In the genomic region with DNA sequence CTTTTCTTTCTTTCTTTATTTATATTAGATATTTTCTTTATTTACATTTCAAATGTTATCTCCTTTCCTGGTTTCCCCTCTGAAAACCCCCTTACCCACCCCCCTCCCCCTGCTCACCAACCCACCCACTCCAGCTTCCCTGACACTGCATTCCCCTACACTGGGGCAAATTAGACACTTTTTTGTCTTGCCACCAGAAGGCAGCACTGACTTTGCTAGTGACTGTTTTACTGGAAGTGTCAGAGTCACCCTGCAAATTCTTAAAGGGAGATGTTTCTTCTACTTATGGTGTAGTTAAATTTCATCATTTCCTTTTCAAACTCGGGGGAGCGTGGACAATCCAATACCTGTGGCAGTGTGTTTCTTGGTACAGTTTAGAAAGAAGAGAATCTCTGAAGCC, we compare ENCODE assay signal across 10 mouse cellular contexts.
DNase-seq lines count a peak whose midpoint lies in the region.
"Had no signal": no experiment of that assay in that cellular context is flagged by ENCODE, and none has a peak within 500 bp of the region (broad histone marks: within the 10 kb centered on the region; RNA-seq: fewer than 3 reads in every experiment).

No protein-coding gene starts in this region.

- DNase-seq in kidney, adult 9 months: peak; percentile 55
- no peak for DNase-seq in kidney, adult 11 months
- peak; percentile 7 for DNase-seq in lung, postnatal 10 days
- no peak for DNase-seq in lung, adult 18-20 months
- DNase-seq in adipocyte (ENCODE audit: low spot score): peak; percentile 49
- peak; percentile 20 for DNase-seq in yolk sac, embryonic 10.5 days (ENCODE audit: low spot score)
- DNase-seq in right cerebral cortex, postnatal 25 days: no peak
- DNase-seq: cerebellum, postnatal 36 days; gastrocnemius, postnatal 36 days; right cerebral cortex, postnatal 4 days had no signal

Comparison
In these comparisons a context has a peak if more than half of its experiments do, and no peak if none do; other contexts are left out.
1. DNase-seq: peak in kidney, adult 9 months (single experiment), lung, postnatal 10 days (single experiment), adipocyte (single experiment) and yolk sac, embryonic 10.5 days (single experiment); none in kidney, adult 11 months (single experiment), lung, adult 18-20 months (0 of 2) and right cerebral cortex, postnatal 25 days (single experiment).